Mouse (Mus musculus) heart, adult 2 months (tissue): ENCODE measurements around the gene Wfdc5.

ENCODE experiments used
- CTCF ChIP-seq: fragments of 200-600 bp; IDR thresholded peaks from 2 replicates; pipeline ENCODE4 v1.8.1; 2022; ENCODE audit warnings: antibody characterized with exemption, mild to moderate bottlenecking, moderate library complexity
- POLR2A ChIP-seq: fragments of 200-500 bp; IDR thresholded peaks from 2 replicates; pipeline ENCODE4 v1.6.1; 2011; ENCODE audit warnings: mild to moderate bottlenecking, low read depth, low read length, control low read depth; ENCODE audit not compliant: insufficient read depth

DNA sequence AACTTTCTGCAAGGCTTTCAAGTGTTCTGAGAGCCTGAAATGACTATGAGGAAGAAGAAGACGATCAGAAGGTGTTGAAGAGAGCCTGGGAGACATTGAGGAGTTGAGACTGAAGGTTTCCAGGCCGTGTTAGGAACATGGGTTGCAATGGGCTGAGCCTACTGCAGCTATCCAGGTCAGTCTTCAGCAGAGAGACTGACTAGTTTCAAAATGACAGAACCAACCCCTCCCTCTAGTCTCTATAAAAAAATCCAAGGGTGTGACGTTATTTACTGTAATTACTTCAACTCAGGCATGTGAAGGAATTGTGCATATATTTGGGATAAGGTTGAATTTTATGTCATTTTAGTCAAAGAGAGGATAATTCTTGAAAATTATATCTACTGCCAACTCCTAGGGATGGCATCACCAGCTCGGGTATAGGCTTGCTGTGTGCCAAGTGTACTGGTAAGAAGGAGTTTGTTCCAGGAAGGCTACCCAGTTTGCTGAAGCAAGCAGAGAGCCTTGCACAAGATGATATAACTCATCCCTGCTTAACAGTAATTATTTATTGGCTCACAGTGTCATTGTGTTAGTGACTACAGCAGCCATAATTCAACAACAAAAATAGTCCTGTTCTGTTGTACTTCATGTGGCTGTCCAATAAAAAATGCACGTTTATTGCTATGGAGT is 12.6 kb upstream of the Wfdc5 start:
- TF ChIP-seq POLR2A (no peak), CTCF (no peak)
